In the genomic region with DNA sequence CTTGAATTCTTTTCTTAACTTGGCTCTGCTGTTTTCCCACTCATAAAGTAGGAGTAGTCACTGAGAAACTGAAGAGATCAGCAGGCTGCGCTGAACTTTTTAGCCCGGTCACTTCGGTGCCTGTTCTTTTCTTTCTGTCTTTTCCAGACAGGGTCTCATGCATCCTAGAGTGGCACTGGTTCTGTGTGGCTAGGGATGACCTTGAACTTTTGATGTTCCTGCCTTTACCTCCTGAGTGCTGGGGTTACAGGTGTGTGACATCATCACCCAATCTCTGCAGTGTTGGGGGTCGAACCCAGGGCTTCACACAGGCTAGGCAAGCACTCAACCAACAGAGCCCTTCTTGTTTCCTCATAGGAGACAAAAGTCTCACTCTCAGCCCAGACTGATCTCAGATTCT, we compare ENCODE assay signal across 31 mouse cellular contexts. TPM values are rescaled to one million over a fixed set of nuclear protein-coding genes. Genes with fewer than 3 reads are reported as not detected.
"Had no signal": no experiment of that assay in that cellular context is flagged by ENCODE, and none has a peak within 500 bp of the region (broad histone marks: within the 10 kb centered on the region; RNA-seq: fewer than 3 reads in every experiment).

No protein-coding gene starts in this region.

- H3K27me3 ChIP-seq: embryonic facial prominence, embryonic 13.5 days; embryonic facial prominence, embryonic 15.5 days; forebrain, embryonic 12.5 days; forebrain, embryonic 13.5 days; forebrain, embryonic 15.5 days had no signal

- H3K4me1 ChIP-seq: embryonic facial prominence, embryonic 15.5 days; forebrain, embryonic 10.5 days; forebrain, embryonic 12.5 days; forebrain, embryonic 13.5 days; forebrain, embryonic 15.5 days had no signal

- H3K36me3 ChIP-seq: embryonic facial prominence, embryonic 13.5 days; embryonic facial prominence, embryonic 15.5 days; forebrain, embryonic 10.5 days; forebrain, embryonic 12.5 days; forebrain, embryonic 15.5 days had no signal

- H3K4me3 ChIP-seq: embryonic facial prominence, embryonic 13.5 days; embryonic facial prominence, embryonic 15.5 days; erythroblast, embryonic 14.5 days; forebrain, embryonic 10.5 days; forebrain, embryonic 12.5 days; forebrain, embryonic 13.5 days; forebrain, embryonic 15.5 days; gastrocnemius, adult 2 months; heart, adult 2 months had no signal

- DNase-seq: cerebellum, adult 8-10 months; cerebellum, adult 9-10 months; cerebellum, adult 9-11 months; cerebellum, postnatal 10 days; cerebellum, postnatal 14 days; cerebellum, postnatal 25 days; cerebellum, postnatal 36 days; embryo, embryonic 11 days; forebrain, postnatal 0 days; gastrocnemius, adult 2 months; gastrocnemius, postnatal 10 days; gastrocnemius, postnatal 14 days; gastrocnemius, postnatal 25 days; gastrocnemius, postnatal 36 days; heart, adult 18-20 months; heart, adult 2 months had no signal

- H3K9ac ChIP-seq: embryonic facial prominence, embryonic 13.5 days; embryonic facial prominence, embryonic 15.5 days; forebrain, embryonic 12.5 days; forebrain, embryonic 13.5 days; forebrain, embryonic 15.5 days; forebrain, postnatal 0 days had no signal

- H3K4me2 ChIP-seq: embryonic facial prominence, embryonic 13.5 days; embryonic facial prominence, embryonic 15.5 days; forebrain, embryonic 12.5 days; forebrain, embryonic 13.5 days; forebrain, embryonic 15.5 days had no signal

- ATAC-seq: forebrain, embryonic 13.5 days; forebrain, embryonic 14.5 days; forebrain, embryonic 15.5 days; forebrain, embryonic 16.5 days; forebrain, postnatal 0 days had no signal

- H3K9me3 ChIP-seq: embryonic facial prominence, embryonic 13.5 days; embryonic facial prominence, embryonic 15.5 days; forebrain, embryonic 10.5 days; forebrain, embryonic 12.5 days; forebrain, embryonic 13.5 days; forebrain, embryonic 15.5 days had no signal

- H3K27ac ChIP-seq: embryonic facial prominence, embryonic 13.5 days; embryonic facial prominence, embryonic 15.5 days; forebrain, embryonic 10.5 days; forebrain, embryonic 12.5 days; forebrain, embryonic 13.5 days; forebrain, embryonic 15.5 days; gastrocnemius, adult 2 months; heart, adult 2 months had no signal

RNA-seq across cellular contexts. Expression of gene Gm10663, which starts 18.1 kb away (rescaled TPM):
- polyA plus RNA-seq: cortical plate, adult 2 months; embryonic facial prominence, embryonic 11.5 days; embryonic facial prominence, embryonic 13.5 days; embryonic facial prominence, embryonic 14.5 days; embryonic facial prominence, embryonic 15.5 days; erythroblast, embryonic 14.5 days; forebrain, embryonic 10.5 days; forebrain, embryonic 11.5 days; forebrain, embryonic 12.5 days; forebrain, embryonic 13.5 days; forebrain, embryonic 14.5 days; forebrain, embryonic 15.5 days; forebrain, embryonic 16.5 days; forebrain, postnatal 0 days; frontal cortex, adult 2 months; gonadal fat pad, adult 2 months; heart, adult 2 months had no signal

RNA-seq across cellular contexts. Expression of gene Apela, which starts 19.6 kb away (rescaled TPM):
- polyA plus RNA-seq: cortical plate, adult 2 months; erythroblast, embryonic 14.5 days; gonadal fat pad, adult 2 months had no signal

RNA-seq across cellular contexts. Expression of gene Trim60, which starts 38.3 kb away (rescaled TPM):
- polyA plus RNA-seq: cortical plate, adult 2 months; embryonic facial prominence, embryonic 11.5 days; embryonic facial prominence, embryonic 13.5 days; embryonic facial prominence, embryonic 14.5 days; embryonic facial prominence, embryonic 15.5 days; forebrain, embryonic 10.5 days; forebrain, embryonic 11.5 days; forebrain, embryonic 12.5 days; forebrain, embryonic 13.5 days; forebrain, embryonic 14.5 days; forebrain, embryonic 15.5 days; forebrain, embryonic 16.5 days; forebrain, postnatal 0 days; frontal cortex, adult 2 months; gonadal fat pad, adult 2 months; heart, adult 2 months had no signal

RNA-seq across cellular contexts. Expression of gene Trim61, which starts 38.4 kb away (rescaled TPM):
- polyA plus RNA-seq: cortical plate, adult 2 months; embryonic facial prominence, embryonic 11.5 days; embryonic facial prominence, embryonic 14.5 days; erythroblast, embryonic 14.5 days; forebrain, embryonic 11.5 days; forebrain, embryonic 13.5 days; forebrain, embryonic 14.5 days; forebrain, embryonic 15.5 days; forebrain, embryonic 16.5 days; forebrain, postnatal 0 days; frontal cortex, adult 2 months; gonadal fat pad, adult 2 months; heart, adult 2 months had no signal
